Mouse (Mus musculus) olfactory bulb, adult 2 months (tissue): Measurements from ENCODE around the gene Cdsn.

Experiments
- CTCF ChIP-seq: fragments of 200-500 bp; IDR thresholded peaks from 2 replicates; pipeline ENCODE4 v1.5.1; 2012; ENCODE audit warnings: low read depth, mild to moderate bottlenecking, low read length, moderate library complexity; ENCODE audit not compliant: insufficient read depth
- POLR2A ChIP-seq: fragments of 200-500 bp; IDR thresholded peaks from 2 replicates; pipeline ENCODE4 v1.6.1; 2012; ENCODE audit warnings: mild to moderate bottlenecking, low read depth, low read length, moderate library complexity; ENCODE audit not compliant: insufficient read depth

- no peak for TF ChIP-seq CTCF
- TF ChIP-seq POLR2A, result no peak
These were observed 35.1 kb upstream of the Cdsn start, which contains the start of the genes Tcf19 and Cchcr1 for GRCm38 (mm10) chr17:35516652-35517500.
